Mouse (Mus musculus): ENCODE data around the gene Asb16.

- no peak; the same call in none of the 2 replicates for TF ChIP-seq POLR2A (IDR thresholded peaks at IDR 0.05; ENCODE audit: low read depth, low read length)
- no peak for TF ChIP-seq CTCF (IDR thresholded peaks at IDR 0.05; ENCODE audit: borderline replicate concordance, insufficient read depth, low read length)
Observed at GRCm38 (mm10) chr11:102285095-102285834, 16.7 kb downstream of the Asb16 start.
